14 mouse cellular contexts compared by ENCODE assay signal in the genomic region with DNA sequence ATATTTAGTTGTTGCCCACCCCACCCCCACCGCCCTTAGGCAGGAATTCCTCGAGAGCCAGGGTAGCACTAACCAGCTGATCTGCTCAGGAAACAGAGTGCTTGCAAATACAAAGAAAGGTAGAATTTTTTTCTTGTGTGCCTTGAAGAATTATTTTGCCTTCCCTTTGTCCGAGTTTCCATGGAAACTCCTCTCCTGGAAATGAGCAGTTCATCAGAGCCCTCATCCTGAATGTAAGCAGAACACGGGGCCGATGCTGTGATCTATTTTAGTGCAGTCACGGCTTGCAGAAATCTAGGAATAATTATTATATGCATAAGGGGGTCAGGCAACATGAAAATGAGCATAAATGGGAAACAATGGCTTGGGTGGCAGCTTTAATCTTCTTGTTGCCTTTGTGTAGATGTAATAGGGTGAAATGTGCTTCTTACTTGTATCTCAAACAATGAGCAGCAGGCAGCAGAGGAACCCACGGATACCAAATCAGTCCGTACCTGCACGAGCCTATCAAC.
DNase-seq lines count a peak whose midpoint lies in the region; ATAC-seq and TF ChIP-seq lines count a peak whose summit lies in the region.
"Had no signal": no experiment of that assay in that cellular context is flagged by ENCODE, and none has a peak within 500 bp of the region (broad histone marks: within the 10 kb centered on the region; RNA-seq: fewer than 3 reads in every experiment).

No protein-coding gene starts in this region.

- peaks cover 21% of the 10 kb centered on the region for H3K4me1 ChIP-seq in neural tube, embryonic 11.5 days (ENCODE audit: control insufficient read depth, insufficient read depth, low read length)
- H3K4me1 ChIP-seq in hindbrain, embryonic 11.5 days (replicated peaks; ENCODE audit: control insufficient read depth, insufficient read depth, low read length) = peaks cover 2% of the 10 kb centered on the region; the same call in 1 of the 2 replicates
- H3K4me1 ChIP-seq in midbrain, embryonic 15.5 days = peaks cover 29% of the 10 kb centered on the region
- H3K4me1 ChIP-seq: stomach, embryonic 15.5 days had no signal

- no peaks in the 10 kb centered on the region for H3K27me3 ChIP-seq in neural tube, embryonic 11.5 days (ENCODE audit: control insufficient read depth, insufficient read depth, low read length)
- no peaks in the 10 kb centered on the region for H3K27me3 ChIP-seq in hindbrain, embryonic 11.5 days (ENCODE audit: control insufficient read depth, insufficient read depth, low read length)
- H3K27me3 ChIP-seq in midbrain, embryonic 15.5 days (replicated peaks) = no peaks in the 10 kb centered on the region
- H3K27me3 ChIP-seq: limb, embryonic 12.5 days; Patski; stomach, embryonic 15.5 days had no signal

- no peak for TF ChIP-seq CTCF in layer of hippocampus, adult 2 months (conservative IDR thresholded peaks at IDR 0.05)

- H3K9ac ChIP-seq in neural tube, embryonic 11.5 days (ENCODE audit: low read length) = no peak overlapping the region
- no peak overlapping the region for H3K9ac ChIP-seq in hindbrain, embryonic 11.5 days (ENCODE audit: low read depth, low read length)
- H3K9ac ChIP-seq in midbrain, embryonic 15.5 days = peak overlapping the region; percentile 36; the same call in 1 of the 2 replicates
- H3K9ac ChIP-seq: limb, embryonic 12.5 days; stomach, embryonic 15.5 days had no signal

- H3K27ac ChIP-seq in neural tube, embryonic 11.5 days (ENCODE audit: low read depth, low read length) = no peak overlapping the region
- H3K27ac ChIP-seq in hindbrain, embryonic 11.5 days (ENCODE audit: low read depth, low read length) = no peak overlapping the region
- H3K27ac ChIP-seq in midbrain, embryonic 15.5 days = peak overlapping the region; percentile 92
- no peak overlapping the region for H3K27ac ChIP-seq in layer of hippocampus, adult 2 months
- H3K27ac ChIP-seq: limb, embryonic 12.5 days; stomach, embryonic 15.5 days had no signal

- ATAC-seq in neural tube, embryonic 11.5 days (ENCODE audit: insufficient read depth, low FRiP score, low TSS enrichment) = peak; percentile 60
- peak; percentile 50; the same call in 1 of the 2 replicates for ATAC-seq in hindbrain, embryonic 11.5 days (ENCODE audit: low FRiP score)
- peak; percentile 90 for ATAC-seq in midbrain, embryonic 15.5 days (replicated peaks)
- ATAC-seq: Patski had no signal

- no peak overlapping the region for H3K4me3 ChIP-seq in neural tube, embryonic 11.5 days (ENCODE audit: low read depth, low read length)
- no peak overlapping the region for H3K4me3 ChIP-seq in hindbrain, embryonic 11.5 days (ENCODE audit: low read depth, low read length)
- 0 out of 2 replicates have a peak overlapping the region, but pooled peaks have one; percentile 8 for H3K4me3 ChIP-seq in midbrain, embryonic 15.5 days
- no peak overlapping the region for H3K4me3 ChIP-seq in layer of hippocampus, adult 2 months
- H3K4me3 ChIP-seq: limb, embryonic 12.5 days; stomach, embryonic 15.5 days had no signal

- peak; percentile 34 for DNase-seq in neural tube, embryonic 11.5 days (ENCODE audit: low spot score)
- DNase-seq in neural tube, embryonic 10.5 days (ENCODE audit: extremely low spot score, low spot score) = no peak
- peak; percentile 39 for DNase-seq in hindbrain, embryonic 11.5 days (ENCODE audit: low spot score)
- DNase-seq in urinary bladder, postnatal 14 days (ENCODE audit: low spot score) = no peak
- DNase-seq in lung, postnatal 25 days (ENCODE audit: low spot score) = no peak
- DNase-seq in gastrocnemius, postnatal 14 days = no peak
- no peak for DNase-seq in layer of hippocampus, adult 2 months (ENCODE audit: low spot score in 2 of 2)
- DNase-seq: gastrocnemius, postnatal 25 days; kidney, postnatal 10 days; lung, postnatal 10 days had no signal

- H3K36me3 ChIP-seq in neural tube, embryonic 11.5 days (ENCODE audit: control insufficient read depth, insufficient read depth, low read length) = no peaks in the 10 kb centered on the region
- H3K36me3 ChIP-seq in hindbrain, embryonic 11.5 days (ENCODE audit: control insufficient read depth, insufficient read depth, low read length) = no peaks in the 10 kb centered on the region
- H3K36me3 ChIP-seq in midbrain, embryonic 15.5 days (replicated peaks) = no peaks in the 10 kb centered on the region
- H3K36me3 ChIP-seq: limb, embryonic 12.5 days; stomach, embryonic 15.5 days had no signal

- H3K9me3 ChIP-seq in neural tube, embryonic 11.5 days (ENCODE audit: control insufficient read depth, low read length) = no peaks in the 10 kb centered on the region
- no peaks in the 10 kb centered on the region for H3K9me3 ChIP-seq in hindbrain, embryonic 11.5 days (ENCODE audit: control insufficient read depth, low read length)
- H3K9me3 ChIP-seq in midbrain, embryonic 15.5 days = no peaks in the 10 kb centered on the region
- H3K9me3 ChIP-seq: limb, embryonic 12.5 days; stomach, embryonic 15.5 days had no signal

- 37% methylated on average over 9 of the region's 9 CpGs for WGBS in neural tube, embryonic 11.5 days
- 30% methylated on average over 9 of the region's 9 CpGs for WGBS in hindbrain, embryonic 11.5 days
- WGBS in midbrain, embryonic 15.5 days = 9% methylated on average over 9 of the region's 9 CpGs

- H3K4me2 ChIP-seq in neural tube, embryonic 11.5 days (ENCODE audit: low read depth) = 0 out of 2 replicates have a peak overlapping the region, but pooled peaks have one; percentile 3
- 0 out of 2 replicates have a peak overlapping the region, but pooled peaks have one; percentile 11 for H3K4me2 ChIP-seq in hindbrain, embryonic 11.5 days (replicated peaks; ENCODE audit: low read depth, low read length)
- peak overlapping the region; percentile 38 for H3K4me2 ChIP-seq in midbrain, embryonic 15.5 days
- H3K4me2 ChIP-seq: limb, embryonic 12.5 days; stomach, embryonic 15.5 days had no signal

- intact Hi-C loops in gastrocnemius, postnatal 14 days (cut with DNase I; ENCODE audit: low total_unique reads) = no loop called here

Comparison
In these comparisons a context has a peak if more than half of its experiments do, and no peak if none do; other contexts are left out.
1. DNase-seq: peak in neural tube, embryonic 11.5 days (single experiment) and hindbrain, embryonic 11.5 days (single experiment); none in neural tube, embryonic 10.5 days (single experiment), urinary bladder, postnatal 14 days (single experiment), lung, postnatal 25 days (single experiment), gastrocnemius, postnatal 14 days (single experiment) and layer of hippocampus, adult 2 months (0 of 2).
2. Peak in every context shown above with its lines, with median percentiles within 50 percentile points of each other: ATAC-seq and H3K4me2 ChIP-seq.